Mouse (Mus musculus) spleen, adult 2 months (tissue): ENCODE results near the gene Napa.

Experiments used
- CTCF ChIP-seq: fragments of 200-500 bp; IDR thresholded peaks from 2 replicates; pipeline ENCODE4 v1.5.1; 2011; ENCODE audit warnings: mild to moderate bottlenecking, inconsistent platforms; ENCODE audit not compliant: insufficient read depth, insufficient read length, insufficient replicate concordance; ENCODE audit errors: extremely low read depth
- POLR2A ChIP-seq: fragments of 200-500 bp; IDR thresholded peaks from 2 replicates; pipeline ENCODE4 v1.6.1; 2011; ENCODE audit warnings: low read depth, low read length, inconsistent platforms

- no peak for TF ChIP-seq POLR2A
- TF ChIP-seq CTCF = no peak
Measured at GRCm38 (mm10) chr7:16055665-16056064, 42.6 kb upstream of the Napa start.
